Mouse (Mus musculus) G1E-ER4 (cell line): ENCODE results near the gene Lias. TPM values are rescaled to one million over a fixed set of nuclear protein-coding genes. Genes with fewer than 3 reads are reported as not detected.

Source experiments
- GATA1 ChIP-seq: IDR thresholded peaks from one replicate; pipeline ENCODE4 v1.8.0; 2012; ENCODE audit warnings: low read length, inconsistent platforms
- polyA plus RNA-seq: library from polyadenylated mRNA; stranded (reverse); fragments of >175 nt; gene quantifications from 2 replicates; pipeline ENCODE4 v1.2.3, GENCODE M21; 2012

The Lias gene
- polyA plus RNA-seq, 1 experiment, result 3.6 TPM

DNA sequence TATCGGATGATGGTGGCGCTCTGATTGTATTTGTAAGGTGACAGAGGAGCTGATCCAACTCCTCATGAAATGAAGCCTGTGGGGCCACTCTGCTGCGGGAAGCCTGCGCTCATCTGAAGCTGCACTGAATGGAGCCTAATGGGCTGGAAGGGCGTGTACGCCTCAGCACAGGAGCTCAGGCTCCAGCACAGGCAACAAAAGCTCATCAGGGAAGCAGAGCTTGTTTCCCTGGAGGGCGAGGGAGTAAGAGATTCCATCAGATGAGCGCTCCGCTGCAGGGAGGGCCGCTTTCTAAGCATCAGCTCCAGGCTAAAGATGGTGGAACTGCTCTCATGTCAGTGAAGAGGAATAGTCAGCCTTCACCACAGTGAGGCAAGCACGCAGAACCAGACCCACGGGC is 16.7 kb downstream of the Lias start:
- no peak for TF ChIP-seq GATA1

DNA sequence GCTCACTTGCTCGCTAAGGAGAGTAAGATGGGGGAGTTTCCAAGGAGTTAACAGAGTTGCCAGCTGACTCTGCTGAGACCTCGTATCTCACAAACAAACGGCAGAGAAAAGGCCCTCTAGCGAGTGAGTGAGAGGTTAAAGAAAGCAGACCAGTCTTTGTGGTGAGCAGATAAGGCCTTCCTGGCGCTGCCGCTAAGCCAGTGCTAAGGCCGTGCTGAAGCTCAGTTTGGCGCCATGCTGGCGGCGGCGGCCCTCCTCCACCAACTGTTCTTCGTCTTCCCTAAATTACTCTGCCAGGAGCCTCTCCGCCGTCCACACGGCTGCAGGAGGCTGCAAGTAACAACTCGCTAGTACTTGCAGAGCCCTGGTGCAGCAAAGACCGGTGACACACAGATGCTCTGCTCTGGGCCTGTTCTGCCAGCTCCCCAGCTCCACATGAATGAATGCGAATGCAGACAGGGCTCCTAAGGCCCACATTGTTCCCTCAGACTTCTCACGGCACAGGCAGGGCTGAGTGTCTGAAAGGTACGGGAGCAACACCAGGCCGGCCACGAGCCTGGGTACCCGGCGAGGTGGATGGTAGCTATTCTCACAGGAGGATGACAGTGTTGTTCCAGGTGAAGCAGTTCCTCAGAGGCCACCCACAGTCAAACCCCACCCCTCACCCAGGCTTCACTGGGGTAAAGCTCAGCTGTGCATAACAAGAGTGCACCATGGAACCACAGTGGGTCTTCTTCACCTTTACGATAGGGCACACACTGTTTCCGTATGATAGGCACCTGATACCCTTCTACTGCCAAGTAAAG is 24.6 kb downstream of the Lias start:
- TF ChIP-seq GATA1, result no peak

DNA sequence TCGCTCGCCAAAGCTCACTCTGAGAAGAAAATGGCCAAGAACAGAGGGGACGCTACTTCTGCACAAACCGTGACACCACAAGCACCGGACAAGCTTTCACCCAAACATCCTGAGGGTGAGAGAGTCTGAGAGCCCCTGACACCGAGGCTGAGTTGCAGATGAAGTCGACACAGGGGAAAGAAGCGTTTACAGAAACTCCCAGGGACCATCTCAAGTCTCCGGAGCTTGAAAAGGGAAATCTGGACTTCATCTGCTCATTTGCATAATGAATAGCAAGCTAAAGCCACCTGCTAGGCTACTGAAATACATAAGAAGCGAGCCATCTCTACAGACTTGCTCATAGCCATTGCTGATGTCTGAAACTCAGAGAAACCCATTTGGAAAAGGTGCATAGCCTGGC is 27.8 kb downstream of the Lias start:
- no peak for TF ChIP-seq GATA1

DNA sequence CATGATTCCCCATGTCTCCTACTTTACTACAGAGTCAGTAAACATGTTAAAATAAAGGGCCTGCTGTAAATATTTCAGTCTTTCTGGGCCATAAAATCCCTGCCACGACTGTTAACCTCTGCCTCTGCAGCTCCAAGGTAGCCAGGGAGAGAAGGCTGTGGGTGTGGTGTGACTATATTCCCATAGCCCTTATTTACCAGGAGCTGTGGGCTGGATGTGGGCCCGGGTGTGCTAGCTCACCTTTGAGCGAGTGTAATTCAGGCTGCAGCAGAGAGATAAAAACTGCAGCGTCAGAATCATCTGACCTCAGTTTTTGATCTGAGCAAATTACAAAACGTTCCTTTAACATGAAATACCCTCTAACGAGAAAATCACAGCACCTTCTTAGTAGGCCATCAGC is 29.5 kb downstream of the Lias start:
- TF ChIP-seq GATA1, result no peak

DNA sequence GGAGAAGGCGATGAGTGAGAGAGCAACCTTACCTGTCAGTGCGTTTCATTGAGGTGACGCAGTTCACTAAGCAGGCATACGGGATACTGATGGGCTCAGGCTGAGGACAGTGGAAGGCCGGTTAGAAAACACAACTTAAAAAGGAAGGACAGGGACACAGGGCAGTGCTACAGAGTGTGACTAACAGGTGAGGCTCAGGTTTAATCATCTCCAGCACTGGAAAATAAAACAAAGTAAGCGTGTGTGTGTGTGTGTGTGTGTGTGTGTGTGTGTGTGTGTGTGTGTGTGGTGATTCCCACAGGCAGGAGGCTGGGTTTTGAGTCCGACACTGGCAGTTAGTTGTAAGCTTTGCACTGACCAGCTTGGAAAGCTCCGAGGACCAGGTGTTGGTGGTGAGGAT is 31.5 kb downstream of the Lias start:
- TF ChIP-seq GATA1, result no peak

DNA sequence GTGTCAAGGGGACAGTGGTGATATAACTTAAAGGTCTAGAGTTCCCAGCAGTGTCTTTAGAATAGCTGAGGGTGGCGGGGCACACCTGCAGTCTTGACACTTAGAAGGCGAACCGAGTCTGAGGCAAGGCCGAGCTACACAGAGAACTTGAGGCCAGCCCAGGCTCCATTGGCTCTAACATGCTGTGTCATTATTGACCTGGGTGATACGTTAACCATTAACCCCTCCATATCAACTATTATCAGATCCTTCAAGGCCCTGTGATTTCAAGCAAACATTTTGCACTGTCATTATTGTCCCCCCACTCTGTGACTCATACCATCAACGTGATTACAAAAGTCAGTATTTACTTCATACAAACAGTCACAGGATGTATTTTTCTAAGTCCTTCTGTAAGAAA is 32.9 kb downstream of the Lias start:
- TF ChIP-seq GATA1, result no peak

DNA sequence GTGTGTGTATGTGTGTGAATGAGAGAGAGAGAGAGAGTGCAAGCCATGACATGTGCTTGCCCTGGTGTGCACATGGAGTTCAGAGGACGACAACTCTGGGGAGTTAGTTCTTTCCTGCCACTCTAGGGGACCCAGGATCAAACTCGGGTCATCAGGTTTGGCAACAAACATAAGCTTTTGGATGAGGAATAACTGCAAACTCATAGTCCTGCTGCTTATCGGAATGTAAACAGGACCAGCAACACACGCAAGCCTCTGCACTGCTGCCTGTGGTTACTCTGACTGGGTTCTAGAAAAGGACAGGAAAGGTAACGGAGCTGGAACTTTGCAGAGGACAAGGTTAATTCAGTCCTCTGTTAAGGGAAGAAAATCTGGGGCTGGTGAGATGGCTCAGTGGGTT is 34.0 kb downstream of the Lias start:
- no peak for TF ChIP-seq GATA1

DNA sequence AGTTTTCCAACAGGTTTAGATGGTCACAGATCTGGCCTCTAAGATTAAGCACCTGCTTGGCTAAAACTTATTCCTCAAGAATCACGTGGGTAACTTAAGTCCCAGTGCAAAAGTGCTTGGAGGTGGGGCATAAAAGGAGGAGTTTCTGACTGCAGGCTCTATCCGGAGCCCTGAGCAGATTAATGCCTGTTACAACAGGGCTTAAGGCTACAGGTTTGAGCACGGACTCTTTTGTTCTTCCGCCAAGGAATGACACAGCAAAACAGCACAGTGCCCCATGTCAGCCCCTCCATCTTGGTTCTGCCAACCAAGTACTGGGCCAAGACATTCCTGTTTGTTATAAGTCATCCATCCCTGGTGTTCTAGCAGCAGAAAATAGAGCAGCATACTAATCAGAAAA is 37.0 kb downstream of the Lias start:
- TF ChIP-seq GATA1, result no peak

DNA sequence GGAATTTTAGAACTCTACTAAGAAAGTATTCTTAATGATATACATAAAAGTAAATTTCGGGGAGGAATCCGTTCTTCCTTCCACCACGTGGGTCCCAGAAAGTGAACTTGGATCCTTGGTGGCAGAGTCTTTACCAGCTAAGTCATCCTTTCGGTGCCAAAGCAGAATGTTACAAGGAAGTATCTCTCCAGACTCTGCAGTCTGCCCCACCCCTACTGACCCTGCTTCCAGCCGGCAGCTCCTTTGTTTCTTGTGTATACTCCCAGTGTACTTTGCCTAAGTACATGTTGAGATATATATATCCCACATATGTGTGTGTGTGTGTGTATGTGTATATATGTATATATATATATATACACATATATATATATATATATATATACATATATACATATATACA is 38.1 kb downstream of the Lias start:
- no peak for TF ChIP-seq GATA1

DNA sequence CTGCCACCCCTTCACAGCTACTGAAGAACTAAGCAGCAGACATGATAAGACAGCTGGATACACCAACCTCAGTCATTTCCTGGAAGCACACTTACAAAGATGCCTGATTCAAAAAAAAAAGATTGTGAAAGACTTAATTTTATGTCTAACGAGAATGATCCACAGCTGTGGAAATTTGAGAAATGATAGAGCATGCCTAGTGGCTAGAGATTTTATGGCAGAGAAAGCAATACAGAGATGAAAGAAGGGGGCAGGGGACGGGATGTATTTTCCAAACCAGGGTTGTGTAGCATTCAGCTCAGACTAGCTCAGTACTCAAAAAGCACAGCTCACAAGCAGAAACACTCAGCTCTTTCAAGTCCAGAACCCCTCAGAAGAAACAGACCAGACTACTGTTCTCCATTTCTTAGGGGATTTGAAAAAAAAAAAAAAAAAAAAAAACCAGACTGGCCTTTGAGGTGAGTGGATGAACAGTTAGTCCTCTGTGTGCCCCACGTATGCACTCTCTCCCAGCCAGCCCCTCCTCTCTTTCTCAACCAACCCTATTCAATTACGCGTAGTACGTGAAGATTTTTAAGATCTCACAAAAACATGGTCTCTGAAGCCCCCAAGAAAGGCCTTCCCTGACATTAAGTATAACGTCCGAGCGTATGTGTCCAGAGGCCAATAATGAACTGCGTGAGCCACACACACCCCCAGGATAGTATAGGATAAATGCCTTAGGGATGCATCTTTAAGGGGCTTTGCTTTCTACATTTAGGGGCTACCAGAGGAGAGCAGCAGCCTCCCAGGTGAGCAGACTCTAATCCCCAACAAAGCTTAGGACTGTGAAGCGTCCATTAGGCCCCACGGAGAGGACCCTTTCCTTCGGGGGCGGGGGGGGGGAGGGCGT is 43.4 kb downstream of the Lias start:
- no peak for TF ChIP-seq GATA1

DNA sequence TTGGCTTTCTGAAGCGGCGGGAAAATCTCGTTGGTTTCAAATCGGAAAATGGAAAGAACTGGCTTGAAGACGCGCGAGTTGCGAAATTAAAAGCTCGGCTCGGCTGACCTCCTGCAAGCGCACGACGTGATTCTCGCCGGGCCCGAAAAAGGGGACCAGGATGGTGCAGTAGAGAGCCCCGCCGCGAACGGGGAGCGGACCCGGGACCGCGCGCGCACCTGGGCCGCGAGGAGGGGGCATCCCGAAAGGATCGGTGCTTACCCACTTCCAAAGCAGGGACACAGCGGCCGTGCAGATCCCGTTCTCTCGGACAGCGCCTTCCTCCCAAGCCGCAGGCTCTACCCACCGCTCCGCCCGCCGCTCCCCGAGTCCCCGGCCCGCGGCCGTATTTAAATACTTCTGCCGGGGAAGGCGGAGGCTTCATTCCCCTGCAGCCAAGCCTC is 44.1 kb downstream of the Lias start:
- no peak for TF ChIP-seq GATA1

DNA sequence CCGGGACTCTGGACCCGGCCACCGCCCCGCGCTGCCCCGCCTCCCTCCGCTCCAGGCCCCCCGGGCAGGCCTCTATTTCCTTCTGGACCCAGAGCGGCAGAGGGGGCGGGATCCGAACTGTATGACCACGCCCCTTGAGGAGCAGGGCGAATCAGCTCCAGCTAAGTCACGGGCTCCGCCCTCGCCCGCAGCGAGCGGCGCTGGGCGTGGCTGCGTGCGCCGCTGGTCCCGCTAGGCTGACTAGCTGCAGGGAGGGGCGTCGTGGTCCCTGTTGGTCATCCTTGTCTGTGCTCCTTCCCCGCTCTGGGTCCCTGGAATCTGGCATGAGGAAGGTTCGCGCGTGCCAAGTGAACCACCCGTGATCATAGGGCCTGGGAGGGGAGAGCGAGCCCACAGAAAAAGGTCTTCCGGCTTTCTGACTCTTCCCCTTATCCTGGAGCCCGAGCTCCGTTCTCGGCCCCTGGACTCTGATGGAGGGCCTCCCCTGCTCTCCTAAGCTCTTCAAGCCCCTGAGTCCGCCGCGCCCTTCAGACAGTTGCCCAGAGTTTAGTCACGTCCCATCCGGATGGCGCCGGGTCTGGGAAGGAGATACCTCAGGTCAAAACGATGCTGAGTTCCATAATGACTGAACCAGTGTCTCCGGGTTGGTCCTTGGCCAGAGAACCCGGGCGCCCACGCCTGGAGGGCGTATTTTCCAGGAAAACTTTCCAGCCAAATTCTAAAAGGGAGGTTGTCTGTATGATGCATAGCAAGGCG is 44.7 kb downstream of the Lias start, which contains the start of gene Ugdh:
Ugdh (minus strand) TSS at position 144 of the 756 bp plus-strand sequence.
- TF ChIP-seq GATA1, result no peak

DNA sequence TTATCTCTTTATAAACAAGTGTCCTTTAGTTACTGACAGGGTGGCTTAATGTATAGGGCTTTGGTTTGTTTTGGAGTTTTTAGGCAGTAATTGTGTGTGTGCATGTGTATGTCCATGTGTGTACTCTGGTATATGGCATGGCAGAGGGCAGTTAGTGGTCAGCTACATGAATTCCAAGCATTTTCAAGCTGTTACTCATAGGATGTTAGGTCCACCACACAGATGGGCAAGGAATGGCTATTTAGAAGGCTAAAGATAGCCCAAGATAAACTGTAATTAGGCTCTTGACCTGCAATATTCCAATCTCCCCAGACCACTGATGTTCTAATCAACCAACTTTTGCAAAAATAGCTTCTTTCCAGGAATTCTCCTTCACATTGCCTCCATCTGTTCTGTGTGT is 46.7 kb downstream of the Lias start:
- no peak for TF ChIP-seq GATA1

DNA sequence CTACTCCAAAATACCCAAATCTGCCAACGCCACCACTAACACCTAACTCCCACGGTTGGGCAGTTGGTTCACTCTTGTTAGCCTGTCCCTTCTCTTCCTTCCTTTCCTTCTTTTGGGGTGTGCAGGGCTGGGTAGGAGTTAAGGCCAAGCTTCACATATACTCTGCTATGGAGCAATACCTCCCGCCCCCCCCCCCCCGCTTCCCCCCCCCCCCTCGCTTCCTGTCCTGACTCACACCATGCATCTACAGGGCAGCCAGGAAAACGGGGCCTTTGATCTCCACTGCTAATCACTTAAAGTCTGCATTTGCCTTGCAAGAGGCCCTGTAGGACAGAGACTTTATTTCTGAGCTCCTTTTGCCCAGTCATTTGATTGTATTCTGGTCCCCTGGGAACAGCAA is 53.7 kb downstream of the Lias start:
- no peak for TF ChIP-seq GATA1

DNA sequence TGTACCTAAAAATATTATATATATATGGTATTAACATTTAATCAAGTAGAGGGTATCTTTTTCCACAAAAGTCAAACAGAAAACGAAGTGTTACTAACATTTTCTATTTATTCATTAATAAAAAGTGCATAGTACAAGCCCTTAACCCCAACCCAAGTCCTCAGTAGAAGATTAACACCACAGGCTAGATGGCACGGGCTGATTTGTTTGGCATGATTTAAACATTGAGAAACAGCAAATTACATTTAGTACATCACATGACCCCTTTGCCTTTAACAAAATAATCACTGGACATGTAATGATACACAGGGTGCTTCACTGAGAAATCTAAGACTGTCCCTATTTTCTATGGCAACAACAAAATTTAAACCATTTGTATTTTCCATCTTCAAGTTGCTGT is 55.5 kb downstream of the Lias start:
- TF ChIP-seq GATA1, result no peak

DNA sequence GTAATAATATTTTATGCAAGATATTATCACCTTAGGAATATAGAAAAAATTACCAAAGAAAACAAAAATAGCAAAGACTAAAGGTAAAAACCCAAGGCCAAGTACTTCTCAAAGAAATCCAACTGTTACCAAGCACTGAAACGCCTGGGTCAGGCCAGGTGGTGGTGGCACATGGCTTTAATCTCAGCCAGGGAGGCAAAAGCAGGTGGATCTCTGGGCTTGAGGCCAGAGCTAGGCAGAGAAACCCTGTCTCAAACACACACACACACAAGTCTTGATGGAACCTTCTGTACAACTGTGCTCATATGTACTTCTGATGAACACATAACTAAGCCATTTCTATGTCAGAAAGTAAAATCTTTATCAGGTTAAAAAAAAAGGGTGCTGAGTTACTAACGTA is 56.5 kb downstream of the Lias start:
- no peak for TF ChIP-seq GATA1

DNA sequence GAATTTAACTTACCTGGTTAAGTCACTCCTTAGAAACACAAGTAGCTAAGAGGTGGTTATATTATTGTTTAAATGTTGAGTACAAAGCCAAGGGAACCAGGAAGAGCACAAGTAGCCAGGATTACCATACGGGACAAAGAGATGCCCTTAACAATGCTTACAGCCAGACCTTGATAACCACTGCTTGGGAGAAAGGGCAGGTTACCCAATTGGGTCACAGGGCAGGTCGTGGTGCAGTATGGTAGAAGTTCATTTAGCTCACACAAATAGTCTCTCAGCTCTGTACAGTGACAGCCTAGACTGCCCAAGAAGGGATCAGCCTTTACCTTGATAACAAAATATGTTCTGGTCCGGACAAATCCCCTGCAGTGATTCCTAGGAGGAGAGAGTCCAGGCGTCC is 57.6 kb downstream of the Lias start:
- TF ChIP-seq GATA1, result no peak
